Mouse (Mus musculus) megakaryocyte, embryonic 14.5 days (primary cell): ENCODE measurements around the gene Slc34a3.

Source experiments
- FLI1 ChIP-seq: IDR thresholded peaks from 2 replicates; pipeline ENCODE4 v1.6.1; 2012; ENCODE audit warnings: low read length, inconsistent platforms, mixed read lengths
- GATA1 ChIP-seq: IDR thresholded peaks from 3 replicates; pipeline ENCODE4 v1.6.1; 2012; ENCODE audit warnings: mixed read lengths, low read length, inconsistent platforms, borderline replicate concordance

DNA sequence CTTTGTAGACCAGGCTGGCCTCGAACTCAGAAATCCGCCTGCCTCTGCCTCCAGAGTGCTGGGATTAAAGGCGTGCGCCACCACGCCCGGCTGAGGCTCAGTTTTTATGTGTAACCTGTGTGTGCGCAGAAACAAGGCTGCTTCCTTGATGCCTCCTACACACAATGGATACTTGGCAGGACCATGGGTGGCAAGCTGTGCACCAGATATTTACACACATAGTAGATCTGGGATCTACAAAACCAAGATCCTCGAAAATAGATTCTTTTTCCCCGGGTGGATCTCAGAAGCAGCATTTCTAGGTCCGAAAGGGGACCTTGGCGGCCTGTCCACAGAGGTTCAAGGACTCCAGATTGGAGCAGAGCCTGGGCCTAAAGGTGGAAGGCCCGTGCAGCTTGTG lies 27.7 kb upstream of the Slc34a3 start:
- no peak for TF ChIP-seq GATA1
- no peak for TF ChIP-seq FLI1
